Mouse (Mus musculus) MEL (cell line): ENCODE data around the gene Slc18a2. TPM values are rescaled to one million over a fixed set of nuclear protein-coding genes. Genes with fewer than 3 reads are reported as not detected.

ENCODE experiments used
- DNase-seq: peaks from one replicate; pipeline ENCODE4 v3.0.0; 2011; ENCODE audit warnings: low read depth, low spot score
- H3K27ac ChIP-seq: 2 replicates; pipeline ENCODE4 v1.5.1; 2012; ENCODE audit warnings: low read depth, mild to moderate bottlenecking, control low read depth, low read length, moderate library complexity; ENCODE audit not compliant: control insufficient read depth
- H3K27me3 ChIP-seq, 2 experiments: fragments of 150-350 bp in 1 of 2; sonication (generic) in 1 of 2; 2 replicates each; pipeline ENCODE4 v1.6.1; 2012; ENCODE audit warnings: low read length in 2 of 2, mild to moderate bottlenecking in 2 of 2, improper control_type of control experiment in 1 of 2, moderate library complexity in 1 of 2; ENCODE audit not compliant: insufficient read depth in 2 of 2, control insufficient read depth in 1 of 2
- H3K36me3 ChIP-seq, 2 experiments: 2 replicates each; pipeline ENCODE4 v1.6.1; 2012 to 2014; ENCODE audit warnings: low read length in 2 of 2, improper control_type of control experiment in 1 of 2, inconsistent platforms in 1 of 2, mild to moderate bottlenecking in 1 of 2; ENCODE audit not compliant: insufficient read depth in 2 of 2, control insufficient read depth in 1 of 2
- H3K4me1 ChIP-seq, 2 experiments: fragments of 150-350 bp in 1 of 2; sonication (generic) in 1 of 2; 2 replicates each; pipeline ENCODE4 v1.6.1; 2012; ENCODE audit warnings: low read length in 2 of 2, improper control_type of control experiment in 1 of 2, mild to moderate bottlenecking in 1 of 2; ENCODE audit not compliant: insufficient read depth in 2 of 2, control insufficient read depth in 1 of 2
- H3K4me3 ChIP-seq, 2 experiments: fragments of 150-350 bp in 1 of 2; sonication (generic) in 1 of 2; 2 replicates each; pipeline ENCODE4 v1.5.1; 2012; ENCODE audit warnings: low read depth in 2 of 2, low read length in 2 of 2, mild to moderate bottlenecking in 2 of 2, moderate library complexity in 2 of 2, control low read depth in 1 of 2, improper control_type of control experiment in 1 of 2; ENCODE audit not compliant: control insufficient read depth in 1 of 2, insufficient read depth in 1 of 2
- H3K79me2 ChIP-seq: 2 replicates; pipeline ENCODE4 v1.6.1; 2012; ENCODE audit warnings: mild to moderate bottlenecking, low read length, moderate library complexity; ENCODE audit not compliant: control insufficient read depth, poor library complexity, insufficient read depth
- H3K9ac ChIP-seq: 2 replicates; pipeline ENCODE4 v1.6.1; 2012; ENCODE audit warnings: low read depth, mild to moderate bottlenecking, control low read depth, low read length, moderate library complexity; ENCODE audit not compliant: control insufficient read depth, poor library complexity, severe bottlenecking
- H3K9me3 ChIP-seq: fragments of 150-350 bp; sonication (generic); replicated peaks from 2 replicates; pipeline ENCODE4 v1.6.1; 2012; ENCODE audit warnings: mild to moderate bottlenecking, low read length, improper control_type of control experiment, moderate library complexity; ENCODE audit not compliant: insufficient read depth
- BHLHE40 ChIP-seq: IDR thresholded peaks from 2 replicates; pipeline ENCODE4 v1.6.1; 2012; ENCODE audit warnings: low read depth, mild to moderate bottlenecking, inconsistent platforms, low read length, improper control_type of control experiment, borderline replicate concordance
- CHD1 ChIP-seq: IDR thresholded peaks from 2 replicates; pipeline ENCODE4 v1.6.1; 2012; ENCODE audit warnings: low read depth, mild to moderate bottlenecking, inconsistent platforms, low read length, improper control_type of control experiment
- CHD2 ChIP-seq: IDR thresholded peaks from 2 replicates; pipeline ENCODE4 v1.6.1; 2011; ENCODE audit warnings: low read length, improper control_type of control experiment
- CTCF ChIP-seq, 3 experiments: IDR thresholded peaks in 2 of 3; conservative IDR thresholded peaks in 1 of 3; 2 replicates each; pipeline ENCODE4 v1.5.1; 2011 to 2012; ENCODE audit warnings: low read length in 3 of 3, low read depth in 2 of 3, mild to moderate bottlenecking in 2 of 3, improper control_type of control experiment in 1 of 3, inconsistent platforms in 1 of 3, mixed read lengths in 1 of 3, moderate library complexity in 1 of 3; ENCODE audit not compliant: control insufficient read depth in 1 of 3, insufficient read depth in 1 of 3, poor library complexity in 1 of 3, severe bottlenecking in 1 of 3
- EP300 ChIP-seq, 2 experiments: IDR thresholded peaks; 2 replicates each; pipeline ENCODE4 v1.6.1; 2011; ENCODE audit warnings: improper control_type of control experiment in 2 of 2, low read length in 2 of 2, low read depth in 1 of 2, mild to moderate bottlenecking in 1 of 2
- ETS1 ChIP-seq: IDR thresholded peaks from 2 replicates; pipeline ENCODE4 v1.6.1; 2012; ENCODE audit warnings: low read depth, mild to moderate bottlenecking, inconsistent platforms, low read length, improper control_type of control experiment, moderate library complexity
- GATA1 ChIP-seq: IDR thresholded peaks from 2 replicates; pipeline ENCODE4 v1.6.1; 2011; ENCODE audit warnings: low read depth, low read length, improper control_type of control experiment
- HCFC1 ChIP-seq: IDR thresholded peaks from 2 replicates; pipeline ENCODE4 v1.6.1; 2012; ENCODE audit warnings: low read depth, mild to moderate bottlenecking, inconsistent platforms, low read length, improper control_type of control experiment, moderate library complexity
- JUND ChIP-seq: IDR thresholded peaks from 2 replicates; pipeline ENCODE4 v1.6.1; 2011; ENCODE audit warnings: low read depth, mild to moderate bottlenecking, improper control_type of control experiment, low read length
- MAX ChIP-seq: IDR thresholded peaks from 2 replicates; pipeline ENCODE4 v1.6.1; 2011; ENCODE audit warnings: low read length, improper control_type of control experiment
- MAZ ChIP-seq: IDR thresholded peaks from 2 replicates; pipeline ENCODE4 v1.6.1; 2012; ENCODE audit warnings: low read depth, mild to moderate bottlenecking, inconsistent platforms, low read length, improper control_type of control experiment
- NELFE ChIP-seq: IDR thresholded peaks from 2 replicates; pipeline ENCODE4 v1.6.1; 2011; ENCODE audit warnings: low read depth, low read length, improper control_type of control experiment
- NRF1 ChIP-seq: IDR thresholded peaks from 2 replicates; pipeline ENCODE4 v1.6.1; 2014; ENCODE audit warnings: low read depth, mild to moderate bottlenecking, inconsistent platforms, low read length, improper control_type of control experiment, moderate library complexity; ENCODE audit not compliant: poor library complexity, insufficient read depth, severe bottlenecking
- POLR2A ChIP-seq, 2 experiments: IDR thresholded peaks; 2 replicates each; pipeline ENCODE4 v1.6.1; 2011 to 2012; ENCODE audit warnings: low read length in 2 of 2, mild to moderate bottlenecking in 2 of 2, control low read depth in 1 of 2, improper control_type of control experiment in 1 of 2, low read depth in 1 of 2, moderate library complexity in 1 of 2; ENCODE audit not compliant: control insufficient read depth in 1 of 2, insufficient read depth in 1 of 2, poor library complexity in 1 of 2
- POLR2AphosphoS5 ChIP-seq: IDR thresholded peaks from 2 replicates; pipeline ENCODE4 v1.6.1; 2012; ENCODE audit warnings: low read depth, borderline replicate concordance, mild to moderate bottlenecking, inconsistent platforms, low read length, moderate library complexity, mixed read lengths
- RAD21 ChIP-seq: IDR thresholded peaks from 2 replicates; pipeline ENCODE4 v1.6.1; 2011; ENCODE audit warnings: mild to moderate bottlenecking, low read depth, low read length, improper control_type of control experiment
- RCOR1 ChIP-seq: IDR thresholded peaks from 2 replicates; pipeline ENCODE4 v1.6.1; 2012; ENCODE audit warnings: low read depth, mild to moderate bottlenecking, inconsistent platforms, low read length, improper control_type of control experiment
- SMC3 ChIP-seq: IDR thresholded peaks from 2 replicates; pipeline ENCODE4 v1.6.1; 2011; ENCODE audit warnings: low read depth, low read length, improper control_type of control experiment
- TCF12 ChIP-seq: IDR thresholded peaks from 2 replicates; pipeline ENCODE4 v1.6.1; 2014; ENCODE audit warnings: low read depth, mild to moderate bottlenecking, inconsistent platforms, low read length, improper control_type of control experiment, moderate library complexity
- UBTF ChIP-seq: IDR thresholded peaks from 2 replicates; pipeline ENCODE4 v1.6.1; 2012; ENCODE audit warnings: low read depth, mild to moderate bottlenecking, inconsistent platforms, low read length, improper control_type of control experiment, moderate library complexity, borderline replicate concordance; ENCODE audit not compliant: insufficient read depth
- USF1 ChIP-seq: IDR thresholded peaks from 2 replicates; pipeline ENCODE4 v1.6.1; 2014; ENCODE audit warnings: low read depth, mild to moderate bottlenecking, inconsistent platforms, low read length, improper control_type of control experiment, moderate library complexity
- ZKSCAN1 ChIP-seq: IDR thresholded peaks from 2 replicates; pipeline ENCODE4 v1.6.1; 2012; ENCODE audit warnings: low read depth, mild to moderate bottlenecking, inconsistent platforms, low read length, improper control_type of control experiment, moderate library complexity
- ZNF384 ChIP-seq: IDR thresholded peaks from 2 replicates; pipeline ENCODE4 v1.6.1; 2012; ENCODE audit warnings: low read depth, mild to moderate bottlenecking, inconsistent platforms, low read length, improper control_type of control experiment
- polyA plus RNA-seq, 2 experiments: library from polyadenylated mRNA; stranded (reverse) in 1 of 2; unstranded in 1 of 2; fragments of >175 nt in 1 of 2; fragments of >200 nt in 1 of 2; gene quantifications; 2 replicates each; pipeline versions ENCODE4 v1.2.1 to v1.2.4; 2012; ENCODE audit warnings: low replicate concordance in 2 of 2, low read depth in 1 of 2; ENCODE audit not compliant: insufficient read length in 2 of 2, insufficient read depth in 1 of 2, missing spikeins in 1 of 2
- total RNA-seq: library from RNA; depleted of rRNA; stranded (reverse); fragments of 300-350 nt; gene quantifications from 2 replicates; pipeline ENCODE4 v1.2.3, GENCODE M21; 2012; rRNA removed

Gene Slc18a2
- 1.0 and 1.5 TPM in 2 replicates for total RNA-seq
- polyA plus RNA-seq, result 1 to 10 TPM in 1 of 2 experiments, not detected in 1; 4.2 TPM

DNA sequence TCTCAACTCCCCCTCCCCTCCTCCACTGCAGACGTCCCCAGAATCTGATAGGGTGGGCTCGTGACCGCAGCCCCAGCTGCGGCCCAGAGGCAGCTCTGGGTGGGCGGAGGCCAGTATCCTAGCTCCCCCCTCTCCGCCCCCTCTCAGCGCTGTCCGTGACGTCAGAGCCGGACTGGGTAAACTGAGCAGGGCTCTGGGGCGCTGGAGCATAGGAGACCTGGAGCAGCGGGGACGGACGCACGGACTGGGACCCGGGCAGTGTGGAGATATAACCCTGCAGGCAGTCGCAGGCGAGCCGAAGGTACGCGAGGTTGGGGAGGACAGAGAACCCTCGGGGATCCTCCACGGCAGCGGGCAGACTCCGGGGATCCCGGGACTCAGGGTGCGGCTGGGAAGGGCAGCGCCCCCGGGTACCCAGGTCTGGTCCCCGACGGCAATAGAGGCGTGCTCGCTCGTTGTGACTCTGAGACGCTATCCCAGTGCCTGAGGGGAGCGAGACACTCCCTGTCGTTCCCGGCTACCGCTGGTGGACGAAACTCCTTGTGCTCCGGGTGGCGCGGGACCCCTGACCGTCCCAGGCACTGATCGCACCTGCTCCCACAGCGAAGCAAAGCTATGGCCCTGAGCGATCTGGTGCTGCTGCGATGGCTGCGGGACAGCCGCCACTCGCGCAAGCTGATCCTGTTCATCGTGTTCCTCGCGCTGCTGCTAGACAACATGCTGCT is at the start of gene Slc18a2:
TSS of gene Slc18a2 (plus strand) at position 179 of the 725 bp plus-strand sequence.
- DNase-seq, result peak; percentile 63
- Histone ChIP-seq H3K27me3 (no peaks in the 10 kb centered on the region; a peak in 1 of 4 replicates), H3K9ac (peak within 1 kb of the TSS; percentile 60), H3K9me3 (no peaks in the 10 kb centered on the region), H3K36me3 (peaks cover 0 to 11% of the 10 kb centered on the region in 2 experiments; a peak in 2 of 4 replicates), H3K4me3 (peak within 1 kb of the TSS; percentile 68 to 72), H3K4me1 (peaks cover 0 to 19% of the 10 kb centered on the region in 2 experiments; a peak in 3 of 4 replicates), H3K27ac (peak within 1 kb of the TSS; percentile 27), H3K79me2 (no peaks in the 10 kb centered on the region)
- TF ChIP-seq POLR2AphosphoS5 (no peak), NELFE (no peak), TCF12 (peak; percentile 63), BHLHE40 (peak; percentile 70; the same call in 1 of the 2 replicates), MAZ (peak; percentile 85), USF1 (peak; percentile 70), CHD1 (no peak), EP300 (IDR thresholded peaks at IDR 0.05; ENCODE audit: low read depth in 1 of 2, low read length in 2 of 2) (peak in 1 of 2 experiments; percentile 56; a peak in 2 of 4 replicates), CHD2 (no peak; the same call in 1 of the 2 replicates), HCFC1 (no peak; the same call in 1 of the 2 replicates), POLR2A (IDR thresholded peaks at IDR 0.05; ENCODE audit: control insufficient read depth in 1 of 2, insufficient read depth in 1 of 2, low read depth in 1 of 2, low read length in 2 of 2, poor library complexity in 1 of 2) (peak in 1 of 2 experiments; percentile 36; a peak in 1 of 4 replicates), JUND (no peak), UBTF (no peak), ETS1 (peak; percentile 83), ZKSCAN1 (0 out of 2 replicates have a peak, but pooled peaks have one; percentile 22), GATA1 (peak; percentile 22; the same call in 1 of the 2 replicates), MAX (no peak)

DNA sequence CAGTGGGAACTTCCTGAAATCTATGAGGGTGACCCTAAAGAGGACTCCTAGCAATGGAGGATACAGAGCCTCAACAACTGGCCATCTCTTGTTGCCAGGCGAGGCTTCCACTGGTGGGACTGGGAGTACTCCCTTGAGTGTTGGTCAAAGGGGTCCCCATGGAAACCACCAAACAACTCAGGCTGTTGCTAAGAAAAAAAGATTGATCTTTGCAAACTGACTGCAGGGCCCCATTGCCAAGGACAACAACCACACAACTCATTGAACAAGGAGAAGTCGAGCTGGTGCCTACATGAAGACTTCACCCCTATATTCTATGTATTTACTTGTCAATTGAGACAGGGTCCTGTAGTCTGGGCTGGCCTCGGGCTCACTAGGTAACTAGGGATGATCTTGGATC is 43.8 kb upstream of the Slc18a2 start:
- no peak for TF ChIP-seq SMC3
- TF ChIP-seq ZNF384, result no peak
- no peak for TF ChIP-seq NRF1
- TF ChIP-seq ZKSCAN1, result no peak
- no peak for TF ChIP-seq CTCF (IDR thresholded peaks at IDR 0.05 in 2 of 3, conservative IDR thresholded peaks at IDR 0.05 in 1 of 3; ENCODE audit: control insufficient read depth in 1 of 3, insufficient read depth in 1 of 3, low read depth in 2 of 3, low read length in 3 of 3, poor library complexity in 1 of 3, severe bottlenecking in 1 of 3)
- TF ChIP-seq CHD1, result no peak
- TF ChIP-seq RCOR1, result no peak
- TF ChIP-seq RAD21, result no peak
- no peaks in the 10 kb centered on the region for H3K36me3 ChIP-seq
- H3K4me1 ChIP-seq, result no peaks in the 10 kb centered on the region
- H3K27me3 ChIP-seq, result peaks cover 2% of the 10 kb centered on the region in 2 experiments; a peak in 1 of 4 replicates
- no peaks in the 10 kb centered on the region for H3K79me2 ChIP-seq
- H3K27ac ChIP-seq, result no peak overlapping the region
- no peak for DNase-seq
- H3K9ac ChIP-seq, result no peak overlapping the region
- no peak overlapping the region for H3K4me3 ChIP-seq
- H3K9me3 ChIP-seq, result no peaks in the 10 kb centered on the region
